Mouse (Mus musculus): ENCODE results near the gene Hist1h1b. TPM values are rescaled to one million over a fixed set of nuclear protein-coding genes. Genes with fewer than 3 reads are reported as not detected.
"Not testable (repeated sequence)": the region's sequence is repeated elsewhere in the genome, so short reads cannot be mapped to it uniquely, and the experiment has no call there.

The Hist1h1b gene
- 9.6 and 10.6 TPM in 2 replicates for polyA plus RNA-seq (2015; fragmentation: Nextera tagmentation; extraction: Ambion mirVana)

GRCm38 (mm10) chr13:21779767-21780731 is at the start of gene Hist1h1b:
Gene Hist1h1b, minus strand, starts transcription at chr13:21780625.
- Histone ChIP-seq H3K27me3 (ENCODE audit: control insufficient read depth, insufficient read depth, low read length) (no peaks in the 10 kb centered on the region), H3K4me2 (ENCODE audit: low read depth, low read length) (peak within 1 kb of the TSS; percentile 93), H3K4me1 (ENCODE audit: control insufficient read depth, insufficient read depth, low read length) (peaks cover 32% of the 10 kb centered on the region), H3K36me3 (ENCODE audit: control insufficient read depth, insufficient read depth, low read length) (no peaks in the 10 kb centered on the region), H3K27ac (ENCODE audit: low read length) (peak within 1 kb of the TSS; percentile 96), H3K9me3 (replicated peaks; ENCODE audit: control insufficient read depth, low read length) (no peaks in the 10 kb centered on the region), H3K4me3 (replicated peaks; ENCODE audit: low read length) (peak within 1 kb of the TSS; percentile 52), H3K9ac (ENCODE audit: low read length) (peak within 1 kb of the TSS; percentile 85)
- ATAC-seq (ENCODE audit: insufficient read depth, low FRiP score) = peak; percentile 41; the same call in 1 of the 2 replicates
- WGBS = under 1% methylated on average over 44 of the region's 44 CpGs

GRCm38 (mm10) chr13:21828511-21828910 is 48.1 kb upstream of the Hist1h1b start:
- H3K9me3 ChIP-seq (replicated peaks; ENCODE audit: control insufficient read depth, low read length) = no peaks in the 10 kb centered on the region
- H3K4me1 ChIP-seq (ENCODE audit: control insufficient read depth, insufficient read depth, low read length) = no peaks in the 10 kb centered on the region
- H3K27me3 ChIP-seq (ENCODE audit: control insufficient read depth, insufficient read depth, low read length) = no peaks in the 10 kb centered on the region
- no peak overlapping the region for H3K27ac ChIP-seq (ENCODE audit: low read length)
- H3K9ac ChIP-seq (ENCODE audit: low read length) = no peak overlapping the region
- no peak for ATAC-seq (ENCODE audit: insufficient read depth, low FRiP score)
- WGBS = 69% methylated on average over 3 of the region's 3 CpGs
- no peaks in the 10 kb centered on the region for H3K36me3 ChIP-seq (ENCODE audit: control insufficient read depth, insufficient read depth, low read length)
- no peak overlapping the region for H3K4me2 ChIP-seq (ENCODE audit: low read depth, low read length)
- H3K4me3 ChIP-seq (replicated peaks; ENCODE audit: low read length) = no peak overlapping the region

- H3K4me1 ChIP-seq (ENCODE audit: control insufficient read depth, insufficient read depth, low read length); H3K4me2 ChIP-seq (ENCODE audit: low read depth, low read length); H3K9ac ChIP-seq (ENCODE audit: low read length); H3K4me3 ChIP-seq (replicated peaks; ENCODE audit: low read length); H3K9me3 ChIP-seq (replicated peaks; ENCODE audit: control insufficient read depth, low read length); ATAC-seq (ENCODE audit: insufficient read depth, low FRiP score); H3K36me3 ChIP-seq (ENCODE audit: control insufficient read depth, insufficient read depth, low read length); H3K27ac ChIP-seq (ENCODE audit: low read length); H3K27me3 ChIP-seq (ENCODE audit: control insufficient read depth, insufficient read depth, low read length): not testable (repeated sequence)
- WGBS = 57% methylated on average over 4 of the region's 16 CpGs
These were observed 39.9 kb upstream of the Hist1h1b start for GRCm38 (mm10) chr13:21820082-21820890.

- 0% methylated on average over 10 of the region's 14 CpGs for WGBS
- H3K4me3 ChIP-seq (replicated peaks; ENCODE audit: low read length) = peak overlapping the region; percentile 25; the same call in 1 of the 2 replicates
- not testable (repeated sequence) for H3K36me3 ChIP-seq (ENCODE audit: control insufficient read depth, insufficient read depth, low read length); H3K4me1 ChIP-seq (ENCODE audit: control insufficient read depth, insufficient read depth, low read length); H3K9ac ChIP-seq (ENCODE audit: low read length); H3K9me3 ChIP-seq (replicated peaks; ENCODE audit: control insufficient read depth, low read length); H3K27ac ChIP-seq (ENCODE audit: low read length); H3K27me3 ChIP-seq (ENCODE audit: control insufficient read depth, insufficient read depth, low read length)
- peak overlapping the region; percentile 39; the same call in 1 of the 2 replicates for H3K4me2 ChIP-seq (ENCODE audit: low read depth, low read length)
- ATAC-seq (ENCODE audit: insufficient read depth, low FRiP score) = peak; percentile 59
These were observed 31.7 kb upstream of the Hist1h1b start for GRCm38 (mm10) chr13:21812092-21812491.

GRCm38 (mm10) chr13:21811539-21811938 is 31.1 kb upstream of the Hist1h1b start, which contains the start of gene Hist1h4m:
Gene Hist1h4m, plus strand, starts transcription at chr13:21811746.
- not testable (repeated sequence) for H3K9ac ChIP-seq (ENCODE audit: low read length); H3K9me3 ChIP-seq (replicated peaks; ENCODE audit: control insufficient read depth, low read length); H3K27me3 ChIP-seq (ENCODE audit: control insufficient read depth, insufficient read depth, low read length); H3K27ac ChIP-seq (ENCODE audit: low read length); H3K4me1 ChIP-seq (ENCODE audit: control insufficient read depth, insufficient read depth, low read length); H3K36me3 ChIP-seq (ENCODE audit: control insufficient read depth, insufficient read depth, low read length)
- ATAC-seq (ENCODE audit: insufficient read depth, low FRiP score) = peak; percentile 72; the same call in 1 of the 2 replicates
- Histone ChIP-seq H3K4me2 (ENCODE audit: low read depth, low read length) (peak within 1 kb of the TSS; percentile 39; the same call in 1 of the 2 replicates), H3K4me3 (replicated peaks; ENCODE audit: low read length) (peak within 1 kb of the TSS; percentile 25; the same call in 1 of the 2 replicates)
- WGBS = no CpG with 5 or more reads among the region's 24 CpGs

GRCm38 (mm10) chr13:21811074-21811473 is 30.6 kb upstream of the Hist1h1b start:
- H3K36me3 ChIP-seq (ENCODE audit: control insufficient read depth, insufficient read depth, low read length); H3K27ac ChIP-seq (ENCODE audit: low read length); ATAC-seq (ENCODE audit: insufficient read depth, low FRiP score); H3K4me3 ChIP-seq (replicated peaks; ENCODE audit: low read length); H3K9me3 ChIP-seq (replicated peaks; ENCODE audit: control insufficient read depth, low read length); H3K9ac ChIP-seq (ENCODE audit: low read length); H3K4me1 ChIP-seq (ENCODE audit: control insufficient read depth, insufficient read depth, low read length); H3K27me3 ChIP-seq (ENCODE audit: control insufficient read depth, insufficient read depth, low read length); H3K4me2 ChIP-seq (ENCODE audit: low read depth, low read length): not testable (repeated sequence)
- WGBS = no CpG with 5 or more reads among the region's 8 CpGs

- not testable (repeated sequence) for H3K4me2 ChIP-seq (ENCODE audit: low read depth, low read length); H3K27me3 ChIP-seq (ENCODE audit: control insufficient read depth, insufficient read depth, low read length); H3K36me3 ChIP-seq (ENCODE audit: control insufficient read depth, insufficient read depth, low read length); H3K27ac ChIP-seq (ENCODE audit: low read length); H3K9me3 ChIP-seq (replicated peaks; ENCODE audit: control insufficient read depth, low read length); H3K4me3 ChIP-seq (replicated peaks; ENCODE audit: low read length); H3K9ac ChIP-seq (ENCODE audit: low read length); H3K4me1 ChIP-seq (ENCODE audit: control insufficient read depth, insufficient read depth, low read length)
- WGBS = no CpG with 5 or more reads among the region's 23 CpGs
- ATAC-seq (ENCODE audit: insufficient read depth, low FRiP score) = peak; percentile 95
These were observed 29.6 kb upstream of the Hist1h1b start, which contains the start of the genes Hist1h2bq and Hist1h2ao for GRCm38 (mm10) chr13:21810073-21810472. Gene Hist1h2bq, minus strand, starts transcription at chr13:21810197. Gene Hist1h2ao, plus strand, starts transcription at chr13:21810465.

- not testable (repeated sequence) for H3K9me3 ChIP-seq (replicated peaks; ENCODE audit: control insufficient read depth, low read length); H3K9ac ChIP-seq (ENCODE audit: low read length); H3K27me3 ChIP-seq (ENCODE audit: control insufficient read depth, insufficient read depth, low read length); H3K4me3 ChIP-seq (replicated peaks; ENCODE audit: low read length); H3K4me2 ChIP-seq (ENCODE audit: low read depth, low read length); H3K36me3 ChIP-seq (ENCODE audit: control insufficient read depth, insufficient read depth, low read length); H3K4me1 ChIP-seq (ENCODE audit: control insufficient read depth, insufficient read depth, low read length); H3K27ac ChIP-seq (ENCODE audit: low read length)
- WGBS = no CpG with 5 or more reads among the region's 4 CpGs
- ATAC-seq (ENCODE audit: insufficient read depth, low FRiP score) = peak; percentile 80; the same call in 1 of the 2 replicates
These were observed 22.6 kb upstream of the Hist1h1b start for GRCm38 (mm10) chr13:21803058-21803457.
